Mouse (Mus musculus) limb, embryonic 14.5 days (tissue): Measurements from ENCODE around the gene Actl11. TPM values are rescaled to one million over a fixed set of nuclear protein-coding genes. Genes with fewer than 3 reads are reported as not detected.
A peak's percentile ranks its signal among the peaks of the same experiment; 100 is the strongest.

Experiments
- ATAC-seq: fragments of 200-750 bp; cut with Nextera tagmentation; 2 replicates; pipeline ENCODE4 v1.8.0; 2017; ENCODE audit warnings: low read depth, moderate number of reproducible peaks, moderate TSS enrichment; ENCODE audit not compliant: low FRiP score
- DNase-seq: peaks from one replicate; pipeline ENCODE4 v3.0.0-alpha.2; 2015; ENCODE audit warnings: low spot score
- H3K27ac ChIP-seq: fragments of 300-500 bp; sonication (generic); replicated peaks from 2 replicates; pipeline ENCODE4 v1.5.1; 2014; ENCODE audit warnings: low read depth, mild to moderate bottlenecking, low read length, moderate library complexity, mixed read lengths
- H3K27me3 ChIP-seq: fragments of 300-500 bp; sonication (generic); 2 replicates; pipeline ENCODE4 v1.6.1; 2014; ENCODE audit warnings: low read length, mixed read lengths; ENCODE audit not compliant: control insufficient read depth, insufficient read depth
- H3K36me3 ChIP-seq: fragments of 300-500 bp; sonication (generic); 2 replicates; pipeline ENCODE4 v1.6.1; 2014; ENCODE audit warnings: mild to moderate bottlenecking, low read length, moderate library complexity, mixed read lengths; ENCODE audit not compliant: control insufficient read depth, insufficient read depth
- H3K4me1 ChIP-seq: fragments of 300-500 bp; sonication (generic); 2 replicates; pipeline ENCODE4 v1.6.1; 2014; ENCODE audit warnings: antibody characterized with exemption, low read length, mixed read lengths; ENCODE audit not compliant: control insufficient read depth, insufficient read depth
- H3K4me2 ChIP-seq: fragments of 300-500 bp; sonication (generic); replicated peaks from 2 replicates; pipeline ENCODE4 v1.6.1; 2014; ENCODE audit warnings: low read depth, mild to moderate bottlenecking, low read length, moderate library complexity; ENCODE audit not compliant: severe bottlenecking
- H3K4me3 ChIP-seq: fragments of 300-500 bp; sonication (generic); replicated peaks from 2 replicates; pipeline ENCODE4 v1.5.1; 2014; ENCODE audit warnings: low read length
- H3K9ac ChIP-seq: fragments of 300-500 bp; sonication (generic); 2 replicates; pipeline ENCODE4 v1.6.1; 2014; ENCODE audit warnings: mild to moderate bottlenecking, low read depth, low read length, moderate library complexity; ENCODE audit not compliant: severe bottlenecking
- H3K9me3 ChIP-seq: fragments of 300-500 bp; sonication (generic); 2 replicates; pipeline ENCODE4 v1.6.1; 2016; ENCODE audit warnings: low read length; ENCODE audit not compliant: control insufficient read depth
- POLR2A ChIP-seq: fragments of 200-500 bp; IDR thresholded peaks from 2 replicates; pipeline ENCODE4 v1.8.0; 2012; ENCODE audit warnings: inconsistent platforms, mild to moderate bottlenecking, moderate library complexity, borderline replicate concordance; ENCODE audit not compliant: insufficient read depth, insufficient read length; ENCODE audit errors: extremely low read depth
- WGBS: fragments of 180-500 bp; shearing (Covaris S2); extraction: QIAGEN DNeasy Blood & Tissue Kit; methylation state at CpG from one replicate; pipeline ENCODE4 v1.1.7; 2014; 5-methylcytosine and 5-hydroxymethylcytosine counted together
- polyA plus RNA-seq, 2 experiments: library from polyadenylated mRNA; depleted of rRNA in 1 of 2; stranded (reverse) in 1 of 2; unstranded in 1 of 2; fragments of >200 nt; fragmentation: Nextera tagmentation in 1 of 2; extraction: Ambion mirVana in 1 of 2; gene quantifications; 2 replicates each; pipeline versions ENCODE4 v1.2.1 to v1.2.3; 2012 to 2014

The Actl11 gene
- polyA plus RNA-seq, 2 experiments: not detected

- H3K4me3 ChIP-seq: peak overlapping the region; percentile 57
- peak overlapping the region; percentile 97 for H3K4me2 ChIP-seq
- peak; percentile 23; the same call in 1 of the 2 replicates for ATAC-seq
- no peak for DNase-seq
- peaks cover 11% of the 10 kb centered on the region for H3K4me1 ChIP-seq
- peak overlapping the region; percentile 68 for H3K9ac ChIP-seq
- WGBS: 3% methylated on average over 27 of the region's 29 CpGs
- H3K27me3 ChIP-seq: no peaks in the 10 kb centered on the region
- no peaks in the 10 kb centered on the region for H3K36me3 ChIP-seq
- no peak overlapping the region for H3K27ac ChIP-seq
- no peaks in the 10 kb centered on the region for H3K9me3 ChIP-seq
- TF ChIP-seq POLR2A: no peak
Measured at GRCm38 (mm10) chr9:107936215-107936822, 8.1 kb downstream of the Actl11 start.

- Histone ChIP-seq H3K36me3 (no peaks in the 10 kb centered on the region), H3K27me3 (no peaks in the 10 kb centered on the region), H3K9ac (no peak overlapping the region), H3K4me2 (peak overlapping the region; percentile 97), H3K4me3 (peak overlapping the region; percentile 57), H3K27ac (no peak overlapping the region), H3K9me3 (no peaks in the 10 kb centered on the region), H3K4me1 (peaks cover 11% of the 10 kb centered on the region)
- ATAC-seq: no peak
- no peak for DNase-seq
- no peak for TF ChIP-seq POLR2A
- 9% methylated on average over 3 of the region's 3 CpGs for WGBS
Measured at GRCm38 (mm10) chr9:107936831-107937230, 8.6 kb downstream of the Actl11 start.

- Histone ChIP-seq H3K27me3 (no peaks in the 10 kb centered on the region), H3K4me2 (no peak overlapping the region), H3K4me3 (no peak overlapping the region), H3K9ac (no peak overlapping the region), H3K9me3 (no peaks in the 10 kb centered on the region), H3K36me3 (no peaks in the 10 kb centered on the region; the same call in 1 of the 2 replicates), H3K4me1 (peaks cover 3% of the 10 kb centered on the region; the same call in 1 of the 2 replicates), H3K27ac (no peak overlapping the region)
- 88% methylated on average over 31 of the region's 31 CpGs for WGBS
- no peak for TF ChIP-seq POLR2A
- ATAC-seq: no peak
- DNase-seq: no peak
Measured at GRCm38 (mm10) chr9:107947241-107948194, 19.2 kb downstream of the Actl11 start.

GRCm38 (mm10) chr9:107949184-107949921, 21.1 kb downstream of the Actl11 start:
- no peak for DNase-seq
- no peak for TF ChIP-seq POLR2A

GRCm38 (mm10) chr9:107949922-107950235, 21.6 kb downstream of the Actl11 start, which contains the start of gene Traip:
Traip (plus strand) TSS chr9:107950136.
- ATAC-seq: no peak
- TF ChIP-seq POLR2A: no peak
- peak within 1 kb of the TSS; percentile 59 for H3K9ac ChIP-seq
- H3K27ac ChIP-seq: peak within 1 kb of the TSS; percentile 65; the same call in 1 of the 2 replicates
- H3K4me3 ChIP-seq: peak within 1 kb of the TSS; percentile 68
- peaks cover 3% of the 10 kb centered on the region; the same call in 1 of the 2 replicates for H3K4me1 ChIP-seq
- no peaks in the 10 kb centered on the region for H3K9me3 ChIP-seq
- peak within 1 kb of the TSS; percentile 78 for H3K4me2 ChIP-seq
- DNase-seq: no peak
- H3K27me3 ChIP-seq: no peaks in the 10 kb centered on the region
- H3K36me3 ChIP-seq: no peaks in the 10 kb centered on the region; the same call in 1 of the 2 replicates
- 91% methylated on average over 10 of the region's 10 CpGs for WGBS

More at GRCm38 (mm10) chr9:107949184-107949921, 21.1 kb downstream of the Actl11 start:
- Histone ChIP-seq H3K36me3 (no peaks in the 10 kb centered on the region; the same call in 1 of the 2 replicates), H3K4me3 (no peak overlapping the region), H3K27ac (no peak overlapping the region), H3K27me3 (no peaks in the 10 kb centered on the region), H3K9me3 (no peaks in the 10 kb centered on the region), H3K4me1 (peaks cover 3% of the 10 kb centered on the region; the same call in 1 of the 2 replicates), H3K4me2 (no peak overlapping the region), H3K9ac (no peak overlapping the region)
- 84% methylated on average over 13 of the region's 13 CpGs for WGBS
- no peak for ATAC-seq
